Mouse (Mus musculus): ENCODE data around the gene Znhit2. TPM values are rescaled to one million over a fixed set of nuclear protein-coding genes. Genes with fewer than 3 reads are reported as not detected.

Gene Znhit2
- polyA plus RNA-seq, 1 experiment from 2014 or later, result 38.3 TPM

DNA sequence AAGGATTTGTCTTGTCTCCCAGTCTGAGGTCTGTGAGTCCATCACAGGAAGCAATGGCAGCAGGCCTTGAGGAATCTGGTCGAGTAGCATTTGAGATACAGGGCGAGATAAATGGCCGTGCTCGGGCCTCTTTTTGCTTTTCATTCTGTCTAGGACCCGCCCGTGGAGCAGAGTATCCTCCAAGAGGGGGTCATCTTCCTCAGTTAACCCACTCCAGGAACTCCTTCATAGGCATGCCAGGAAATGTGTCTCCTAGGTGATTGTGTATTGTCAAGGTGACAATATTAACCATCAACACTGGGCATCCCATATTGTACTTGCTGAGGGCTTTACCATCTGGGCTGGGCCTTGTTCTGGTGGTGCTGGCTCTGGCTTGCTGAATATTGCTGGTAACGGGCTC, 33.1 kb downstream of the Znhit2 start, which contains the start of gene AC131692.1:
Gene AC131692.1 (plus strand): TSS at position 301 of the 400 bp plus-strand sequence.
- ATAC-seq (no peak), DNase-seq (ENCODE audit: low read depth, low spot score) (no peak)
- ChIA-PET POLR2A (no interaction called here), CTCF (no interaction called here)
- in situ Hi-C loops (cut with MboI; ENCODE audit: low pct_unique_long_range_greater_than_20kb), result no loop called here
- no peaks in the 10 kb centered on the region for H3K27me3 ChIP-seq
- no peak for TF ChIP-seq CTCF (IDR thresholded peaks at IDR 0.05)

DNA sequence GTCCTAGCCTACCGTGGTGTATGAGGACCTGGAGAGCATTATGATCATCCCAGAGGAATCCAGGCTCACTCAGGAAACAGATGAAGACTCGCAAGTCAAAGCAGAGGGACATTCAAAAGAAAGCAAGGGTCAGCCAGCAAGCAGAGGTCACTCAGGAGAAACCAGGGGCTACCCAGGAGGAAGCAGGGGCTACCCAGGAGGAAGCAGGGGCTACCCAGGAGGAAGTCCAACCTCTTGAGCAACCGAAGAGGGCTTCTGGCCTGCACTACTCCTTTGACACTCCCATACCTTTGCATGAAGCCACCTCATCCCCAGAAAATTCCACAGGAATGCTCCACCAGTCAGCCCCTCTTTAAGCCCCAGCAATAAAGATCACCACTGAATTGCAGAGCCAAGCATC, 36.9 kb downstream of the Znhit2 start:
- ChIA-PET CTCF (no interaction called here), POLR2A (interaction anchor here (0.7 kb wide), 1 partner anchor 37 kb away, joined by 3 read pairs; no protein-coding TSS in a partner anchor)
- H3K27me3 ChIP-seq, result no peaks in the 10 kb centered on the region
- DNase-seq (ENCODE audit: low read depth, low spot score), result no peak
- no peak for ATAC-seq
- in situ Hi-C loops (cut with MboI; ENCODE audit: low pct_unique_long_range_greater_than_20kb), result no loop called here
- TF ChIP-seq CTCF (IDR thresholded peaks at IDR 0.05), result no peak

DNA sequence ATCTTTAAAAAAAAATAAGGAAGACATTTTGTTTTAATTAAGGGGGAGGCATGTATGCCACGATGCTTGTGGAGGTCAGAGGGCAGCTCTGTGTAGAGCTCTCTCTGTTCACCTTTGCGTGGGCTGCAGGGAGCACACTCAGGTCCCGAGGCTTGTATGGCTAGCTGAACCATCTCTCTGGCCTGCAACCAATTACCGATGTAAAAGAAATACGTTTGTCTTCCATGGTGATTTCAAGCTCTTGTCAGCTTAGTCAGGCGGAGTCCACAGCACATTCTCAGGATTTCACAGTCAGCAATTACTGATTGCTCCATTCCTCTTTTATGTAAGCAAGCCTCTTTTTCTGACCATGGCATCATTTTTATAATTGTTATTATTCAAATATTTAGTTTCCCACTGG, 40.2 kb downstream of the Znhit2 start:
- ChIA-PET POLR2A (no interaction called here), CTCF (no interaction called here)
- in situ Hi-C loops (cut with MboI; ENCODE audit: low pct_unique_long_range_greater_than_20kb), result no loop called here
- ATAC-seq (no peak), DNase-seq (ENCODE audit: low read depth, low spot score) (no peak)
- TF ChIP-seq CTCF (IDR thresholded peaks at IDR 0.05), result no peak
- no peaks in the 10 kb centered on the region for H3K27me3 ChIP-seq

DNA sequence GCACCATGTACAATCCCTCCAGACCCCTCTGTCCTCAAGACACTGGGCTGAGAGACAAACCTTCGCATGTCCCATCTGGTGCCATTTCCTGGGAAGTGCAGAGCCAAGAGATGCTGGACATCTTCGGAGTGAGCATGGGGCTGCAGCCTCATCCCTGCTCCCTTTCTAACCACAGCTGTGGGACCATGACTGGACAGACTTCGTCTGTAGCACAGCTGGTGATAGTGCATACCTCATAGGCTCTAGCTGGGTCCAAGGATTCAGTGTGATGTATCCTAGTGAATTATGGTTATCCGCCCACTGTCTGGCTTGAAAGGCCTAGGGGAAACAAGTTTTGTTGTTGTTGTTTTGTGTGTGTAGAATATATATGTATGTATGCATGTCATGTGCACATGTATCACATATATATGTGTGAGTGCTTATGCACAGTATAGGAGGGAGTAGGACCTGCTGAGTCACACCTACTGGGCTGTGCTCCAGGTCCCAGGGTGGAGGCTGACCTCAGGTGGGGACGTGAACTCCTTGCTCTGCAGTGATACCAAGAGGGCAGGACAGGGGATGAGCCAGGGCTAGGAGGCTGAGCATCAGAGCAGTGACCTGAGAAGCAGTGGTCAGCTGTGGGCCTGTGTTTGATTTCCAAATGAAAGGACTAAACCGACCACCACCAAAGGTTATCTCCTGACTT, 41.3 kb downstream of the Znhit2 start:
- in situ Hi-C loops (cut with MboI; ENCODE audit: low pct_unique_long_range_greater_than_20kb), result no loop called here
- ChIA-PET CTCF (interaction anchor here (1.1 to 1.3 kb wide), 2 partner anchors 11 to 127 kb away, joined by 3 to 4 read pairs; no protein-coding TSS in a partner anchor), POLR2A (no interaction called here)
- TF ChIP-seq CTCF (IDR thresholded peaks at IDR 0.05), result no peak
- H3K27me3 ChIP-seq, result no peaks in the 10 kb centered on the region
- ATAC-seq (no peak), DNase-seq (ENCODE audit: low read depth, low spot score) (no peak)

DNA sequence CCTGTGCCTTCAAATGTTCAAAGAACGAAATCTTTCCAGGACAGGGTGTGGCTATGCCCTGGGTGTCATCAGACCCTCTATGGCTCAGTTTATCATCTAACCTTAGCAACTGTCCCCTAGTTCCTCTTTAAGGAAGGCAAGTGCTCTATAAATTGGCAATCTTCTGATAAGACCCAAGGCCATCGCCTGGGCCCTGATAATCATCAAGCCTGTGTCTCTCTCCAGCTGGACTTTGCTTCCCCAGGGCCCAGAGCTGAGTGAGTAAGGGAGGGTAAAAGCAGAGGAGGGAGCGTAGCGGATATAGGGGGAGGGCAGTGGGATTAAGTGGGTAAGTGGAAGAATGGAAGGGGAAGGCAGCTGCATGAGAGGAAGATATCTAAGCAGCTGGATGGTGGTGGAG, 43.5 kb downstream of the Znhit2 start:
- H3K27me3 ChIP-seq, result no peaks in the 10 kb centered on the region
- in situ Hi-C loops (cut with MboI; ENCODE audit: low pct_unique_long_range_greater_than_20kb), result no loop called here
- POLR2A ChIA-PET, result no interaction called here
- CTCF ChIA-PET, result interaction anchor here (1.1 kb wide), 1 partner anchor 9 kb away, joined by 4 read pairs; no protein-coding TSS in a partner anchor
- DNase-seq (ENCODE audit: low read depth, low spot score), result no peak
- no peak for TF ChIP-seq CTCF (IDR thresholded peaks at IDR 0.05)
- no peak for ATAC-seq

DNA sequence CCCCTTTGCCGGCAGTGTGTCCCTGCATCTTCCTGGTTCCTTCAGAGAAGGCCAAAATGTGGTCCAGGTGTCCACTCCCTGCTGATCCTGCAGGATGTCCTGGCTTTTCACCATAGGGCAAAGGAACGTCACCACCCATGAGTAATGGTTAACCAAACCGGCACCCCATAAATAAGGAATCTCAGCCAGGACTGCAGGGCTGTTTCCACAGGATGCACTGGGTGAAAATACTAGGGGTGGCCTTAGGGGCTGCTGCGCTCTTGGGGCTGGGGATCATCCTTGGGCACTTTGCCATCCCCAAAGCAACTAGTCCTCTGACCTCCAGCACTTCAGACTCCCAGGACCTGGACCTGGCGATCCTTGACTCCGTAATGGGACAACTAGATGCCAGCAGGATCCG, 44.6 kb downstream of the Znhit2 start, which contains the start of gene Naaladl1:
Gene Naaladl1 (plus strand): TSS at position 197 of the 400 bp plus-strand sequence.
- DNase-seq (ENCODE audit: low read depth, low spot score), result no peak
- in situ Hi-C loops (cut with MboI; ENCODE audit: low pct_unique_long_range_greater_than_20kb), result no loop called here
- ChIA-PET POLR2A (no interaction called here), CTCF (interaction anchor here (0.6 kb wide), 1 partner anchor 10 kb away, joined by 3 read pairs; no protein-coding TSS in a partner anchor)
- H3K27me3 ChIP-seq, result no peaks in the 10 kb centered on the region
- no peak for ATAC-seq
- no peak for TF ChIP-seq CTCF (IDR thresholded peaks at IDR 0.05)

Other genes with a start within 250 kb of the Znhit2 start
- gene Frmd8, start 185.9 kb upstream of the Znhit2 start, polyA plus RNA-seq (2021), result 30.4 TPM
- 7.1 TPM for gene Slc25a45, start 183.4 kb upstream of the Znhit2 start, polyA plus RNA-seq (2021)
- 1.2 TPM for gene Tigd3, start 167.0 kb upstream of the Znhit2 start, polyA plus RNA-seq (2021)
- gene Dpf2, start 148.2 kb upstream of the Znhit2 start, polyA plus RNA-seq (2021), result 94.5 TPM
- 6.5 TPM for gene Cdc42ep2, start 136.4 kb upstream of the Znhit2 start, polyA plus RNA-seq (2021)
- gene Pola2, start 97.0 kb upstream of the Znhit2 start, polyA plus RNA-seq (2021), result 24.0 TPM
- gene Slc22a20, start 75.0 kb upstream of the Znhit2 start, polyA plus RNA-seq (2021), result not detected
- gene Capn1, start 45.3 kb upstream of the Znhit2 start, polyA plus RNA-seq (2021), result 70.4 TPM
- 55.2 TPM for gene Syvn1, start 14.6 kb upstream of the Znhit2 start, polyA plus RNA-seq (2021)
- gene Mrpl49, start 3.4 kb upstream of the Znhit2 start, polyA plus RNA-seq (2021), result 68.9 TPM
- gene Fau, start 3.3 kb upstream of the Znhit2 start, polyA plus RNA-seq (2021), result 1,123 TPM
- 21.5 TPM for gene Tm7sf2, start 7.2 kb downstream of the Znhit2 start, polyA plus RNA-seq (2021)
- gene Vps51, start 16.0 kb downstream of the Znhit2 start, polyA plus RNA-seq (2021), result 63.3 TPM
- 0.15 TPM for gene Tmem262, start 18.8 kb downstream of the Znhit2 start, polyA plus RNA-seq (2021)
- 0.83 TPM for gene Gm28374, start 21.1 kb downstream of the Znhit2 start, polyA plus RNA-seq (2021)
- 59.4 TPM for gene Zfpl1, start 23.8 kb downstream of the Znhit2 start, polyA plus RNA-seq (2021)
- gene Cdca5, start 23.8 kb downstream of the Znhit2 start, polyA plus RNA-seq (2021), result 16.4 TPM
- gene AC131692.1, start 33.2 kb downstream of the Znhit2 start, polyA plus RNA-seq (2021), result 0.33 TPM
- 0.54 TPM for gene Naaladl1, start 44.6 kb downstream of the Znhit2 start, polyA plus RNA-seq (2021)
- gene Sac3d1, start 57.5 kb downstream of the Znhit2 start, polyA plus RNA-seq (2021), result 17.0 TPM
- gene Snx15, start 67.1 kb downstream of the Znhit2 start, polyA plus RNA-seq (2021), result 40.4 TPM
- gene Batf2, start 79.8 kb downstream of the Znhit2 start, polyA plus RNA-seq (2021), result 0.08 TPM
- gene Arl2, start 80.4 kb downstream of the Znhit2 start, polyA plus RNA-seq (2021), result 122 TPM
- gene Majin, start 123.2 kb downstream of the Znhit2 start, polyA plus RNA-seq (2021), result not detected
- 0.26 TPM for gene Gpha2, start 165.2 kb downstream of the Znhit2 start, polyA plus RNA-seq (2021)
- gene Ppp2r5b, start 174.7 kb downstream of the Znhit2 start, polyA plus RNA-seq (2021), result 172 TPM
- 32.5 TPM for gene Atg2a, start 180.5 kb downstream of the Znhit2 start, polyA plus RNA-seq (2021)
- 88.7 TPM for gene Ehd1, start 215.5 kb downstream of the Znhit2 start, polyA plus RNA-seq (2021)
- gene Cdc42bpg, start 245.3 kb downstream of the Znhit2 start, polyA plus RNA-seq (2021), result 41.2 TPM

All from Patski (cell line).